Mouse (Mus musculus): ENCODE data around the gene Rbfox3.

- TF ChIP-seq CTCF (IDR thresholded peaks at IDR 0.05; ENCODE audit: extremely low read depth, insufficient read depth, low read length) (no peak), POLR2A (IDR thresholded peaks at IDR 0.05; ENCODE audit: extremely low read depth, insufficient read depth, low read length) (no peak)
Measured at GRCm38 (mm10) chr11:118748622-118749021, 162.8 kb downstream of the Rbfox3 start.
